Mouse (Mus musculus) liver, embryonic 11.5 days (tissue): ENCODE data around the gene Gm973. TPM values are rescaled to one million over a fixed set of nuclear protein-coding genes. Genes with fewer than 3 reads are reported as not detected.

ENCODE experiments used
- ATAC-seq: fragments of 200-750 bp; cut with Nextera tagmentation; replicated peaks from 2 replicates; pipeline ENCODE4 v1.8.0; 2017; ENCODE audit warnings: moderate number of reproducible peaks, mild to moderate bottlenecking, moderate TSS enrichment, moderate library complexity; ENCODE audit not compliant: low FRiP score
- DNase-seq: peaks from one replicate; pipeline ENCODE4 v3.0.0-alpha.2; 2017; ENCODE audit warnings: low spot score
- H3K27ac ChIP-seq: fragments of 300-500 bp; sonication (generic); 2 replicates; pipeline ENCODE4 v1.5.1; 2014; ENCODE audit warnings: mild to moderate bottlenecking, low read depth, low read length, control low read depth
- H3K27me3 ChIP-seq: fragments of 300-500 bp; sonication (generic); replicated peaks from 2 replicates; pipeline ENCODE4 v1.6.1; 2014; ENCODE audit warnings: low read length, mixed read lengths; ENCODE audit not compliant: control insufficient read depth, insufficient read depth
- H3K36me3 ChIP-seq: fragments of 300-500 bp; sonication (generic); 2 replicates; pipeline ENCODE4 v1.6.1; 2014; ENCODE audit warnings: mild to moderate bottlenecking, low read length, moderate library complexity, mixed read lengths; ENCODE audit not compliant: control insufficient read depth, insufficient read depth
- H3K4me1 ChIP-seq: fragments of 300-500 bp; sonication (generic); replicated peaks from 2 replicates; pipeline ENCODE4 v1.6.1; 2014; ENCODE audit warnings: low read length, mixed read lengths; ENCODE audit not compliant: control insufficient read depth, insufficient read depth
- H3K4me2 ChIP-seq: fragments of 300-500 bp; sonication (generic); 2 replicates; pipeline ENCODE4 v1.6.1; 2014; ENCODE audit warnings: mild to moderate bottlenecking, control low read depth, moderate library complexity
- H3K4me3 ChIP-seq: fragments of 300-500 bp; sonication (generic); 2 replicates; pipeline ENCODE4 v1.5.1; 2014; ENCODE audit warnings: low read depth, low read length, control low read depth
- H3K9ac ChIP-seq: fragments of 300-500 bp; sonication (generic); 2 replicates; pipeline ENCODE4 v1.6.1; 2014; ENCODE audit warnings: low read depth, low read length, control low read depth
- H3K9me3 ChIP-seq: fragments of 300-500 bp; sonication (generic); 2 replicates; pipeline ENCODE4 v1.6.1; 2016; ENCODE audit warnings: low read length, inconsistent platforms, mixed read lengths; ENCODE audit not compliant: control insufficient read depth
- WGBS: fragments of 180-500 bp; shearing (Covaris S2); extraction: QIAGEN DNeasy Blood & Tissue Kit; methylation state at CpG from one replicate; pipeline ENCODE4 v1.1.7; 2014; 5-methylcytosine and 5-hydroxymethylcytosine counted together
- polyA plus RNA-seq: library from polyadenylated mRNA; unstranded; fragments of >200 nt; fragmentation: Nextera tagmentation; extraction: Ambion mirVana; gene quantifications from 2 replicates; pipeline ENCODE4 v1.2.1, GENCODE M21; 2014

Gm973 gene
- polyA plus RNA-seq, 1 experiment from 2014 or later: 0.22 TPM

DNA sequence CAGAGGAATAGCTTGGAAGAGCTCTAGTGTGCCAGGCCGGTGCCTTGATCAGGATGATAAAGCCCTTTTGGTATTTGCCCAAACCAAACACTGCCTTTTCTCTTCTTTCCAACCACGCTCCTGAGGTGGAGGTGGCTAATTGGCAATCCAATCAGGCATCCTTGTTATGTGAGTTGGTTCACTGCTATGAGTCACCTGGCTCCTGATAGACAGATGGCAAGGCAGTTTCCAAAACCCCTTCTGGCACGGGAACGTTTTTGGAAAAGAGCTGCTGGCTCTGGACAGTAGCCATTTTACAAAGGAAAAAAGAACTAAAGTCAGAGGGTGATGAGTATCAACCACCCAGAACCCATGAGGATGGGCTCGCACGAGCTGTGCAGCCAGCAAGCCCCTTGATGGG lies 50.9 kb downstream of the Gm973 start:
- Histone ChIP-seq H3K27me3 (no peaks in the 10 kb centered on the region; the same call in 1 of the 2 replicates), H3K9ac (no peak overlapping the region), H3K4me1 (no peaks in the 10 kb centered on the region), H3K4me3 (no peak overlapping the region), H3K9me3 (no peaks in the 10 kb centered on the region), H3K27ac (no peak overlapping the region), H3K36me3 (no peaks in the 10 kb centered on the region), H3K4me2 (no peak overlapping the region)
- WGBS: 71% methylated on average over 6 of the region's 6 CpGs
- DNase-seq (peak; percentile 26), ATAC-seq (no peak)

DNA sequence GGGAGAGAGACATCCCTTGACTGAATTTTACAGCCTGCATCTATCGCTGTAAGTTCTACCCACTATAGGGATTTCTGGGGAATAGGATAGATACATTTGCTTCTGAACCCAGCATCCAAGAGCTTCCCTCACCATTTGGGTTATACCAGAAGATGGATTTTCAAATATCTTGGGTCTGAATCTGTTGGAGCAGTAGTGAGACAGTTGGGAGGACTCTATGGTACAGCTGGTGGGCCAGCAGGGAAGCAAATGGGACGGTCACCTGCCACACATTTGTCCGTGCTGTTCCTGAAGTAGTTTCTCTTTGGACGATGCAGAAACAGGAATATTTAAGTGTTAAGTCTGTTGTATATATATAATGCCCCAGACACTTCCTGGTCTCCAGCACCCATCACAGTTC lies 51.5 kb downstream of the Gm973 start:
- no peaks in the 10 kb centered on the region for H3K36me3 ChIP-seq
- H3K4me2 ChIP-seq: no peak overlapping the region
- no peaks in the 10 kb centered on the region for H3K9me3 ChIP-seq
- no peak overlapping the region for H3K9ac ChIP-seq
- no peaks in the 10 kb centered on the region for H3K4me1 ChIP-seq
- DNase-seq (no peak), ATAC-seq (no peak)
- WGBS: 84% methylated on average over 4 of the region's 4 CpGs
- no peak overlapping the region for H3K27ac ChIP-seq
- no peak overlapping the region for H3K4me3 ChIP-seq
- H3K27me3 ChIP-seq: no peaks in the 10 kb centered on the region; the same call in 1 of the 2 replicates

DNA sequence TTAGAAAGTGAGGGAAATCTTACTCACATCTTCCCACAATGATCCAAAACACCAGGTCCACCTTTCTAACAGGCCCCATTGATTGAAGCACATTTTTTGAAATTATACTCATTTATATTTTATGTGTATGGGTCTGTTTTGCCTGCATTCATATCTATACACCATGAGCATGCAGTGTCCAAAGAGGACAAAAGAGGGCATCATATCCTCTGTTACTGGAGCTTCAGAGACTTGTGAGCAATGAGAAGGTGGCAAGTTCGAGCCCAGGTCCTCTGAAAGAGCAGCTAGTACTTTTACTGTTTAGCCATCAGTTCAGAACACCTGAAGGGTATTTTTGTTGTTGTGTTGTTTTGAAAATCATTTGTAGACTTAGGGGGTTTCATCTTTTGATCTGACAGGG lies 52.2 kb downstream of the Gm973 start:
- no peak for DNase-seq
- Histone ChIP-seq H3K9ac (no peak overlapping the region), H3K27me3 (no peaks in the 10 kb centered on the region; the same call in 1 of the 2 replicates), H3K4me1 (no peaks in the 10 kb centered on the region), H3K4me2 (no peak overlapping the region), H3K9me3 (no peaks in the 10 kb centered on the region), H3K36me3 (no peaks in the 10 kb centered on the region), H3K4me3 (no peak overlapping the region), H3K27ac (no peak overlapping the region)
- WGBS: 83% methylated on average over 1 of the region's 1 CpGs
- ATAC-seq: no peak

DNA sequence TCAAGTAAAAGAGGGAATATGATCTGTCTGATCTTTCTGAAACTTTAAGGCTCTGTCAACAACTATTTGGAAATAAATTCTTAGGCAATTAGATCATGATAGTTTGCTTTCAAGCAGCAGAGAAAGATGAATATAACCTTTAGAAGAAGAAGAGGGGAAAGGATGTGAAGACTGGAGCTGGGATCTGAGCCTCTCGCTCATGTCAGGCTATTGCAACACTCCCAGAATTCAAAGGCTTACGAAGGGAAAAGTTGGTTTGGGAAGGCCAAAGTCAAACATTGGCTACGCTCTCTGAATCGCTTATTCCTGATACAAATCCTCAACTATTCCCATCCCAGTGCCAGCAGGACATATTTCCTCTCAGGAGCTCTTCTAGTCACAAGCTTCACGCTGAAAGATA lies 53.2 kb downstream of the Gm973 start:
- H3K36me3 ChIP-seq: no peaks in the 10 kb centered on the region
- no peak overlapping the region for H3K27ac ChIP-seq
- no peak overlapping the region for H3K9ac ChIP-seq
- H3K27me3 ChIP-seq: no peaks in the 10 kb centered on the region; the same call in 1 of the 2 replicates
- DNase-seq: no peak
- no peak overlapping the region for H3K4me3 ChIP-seq
- H3K9me3 ChIP-seq: no peaks in the 10 kb centered on the region
- no peak for ATAC-seq
- 78% methylated on average over 5 of the region's 5 CpGs for WGBS
- no peak overlapping the region for H3K4me2 ChIP-seq
- no peaks in the 10 kb centered on the region for H3K4me1 ChIP-seq

DNA sequence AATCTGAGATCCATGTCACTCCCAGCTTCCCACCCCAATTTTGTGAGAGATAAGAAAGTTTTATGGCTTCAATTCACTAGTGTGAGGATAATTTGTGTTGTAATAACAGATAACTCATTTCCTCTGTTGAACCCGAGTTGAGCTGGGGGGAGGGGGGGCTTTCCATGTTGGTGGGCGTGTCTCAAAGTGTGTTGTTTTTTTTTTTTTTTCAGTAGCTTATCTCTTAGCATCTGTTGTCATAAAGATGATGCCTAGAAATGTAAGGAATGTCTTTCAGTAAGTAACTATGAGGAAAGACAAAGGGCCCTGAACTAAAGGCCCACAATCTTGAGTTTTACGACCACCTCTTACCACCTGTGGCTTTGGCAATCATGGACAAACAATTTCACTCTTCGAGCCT lies 54.7 kb downstream of the Gm973 start:
- DNase-seq (no peak), ATAC-seq (no peak)
- no peak overlapping the region for H3K9ac ChIP-seq
- H3K4me1 ChIP-seq: no peaks in the 10 kb centered on the region; the same call in 1 of the 2 replicates
- no peak overlapping the region for H3K27ac ChIP-seq
- H3K9me3 ChIP-seq: no peaks in the 10 kb centered on the region
- WGBS: 64% methylated on average over 4 of the region's 4 CpGs
- no peak overlapping the region for H3K4me3 ChIP-seq
- H3K4me2 ChIP-seq: no peak overlapping the region
- H3K36me3 ChIP-seq: no peaks in the 10 kb centered on the region
- no peaks in the 10 kb centered on the region; the same call in 1 of the 2 replicates for H3K27me3 ChIP-seq

DNA sequence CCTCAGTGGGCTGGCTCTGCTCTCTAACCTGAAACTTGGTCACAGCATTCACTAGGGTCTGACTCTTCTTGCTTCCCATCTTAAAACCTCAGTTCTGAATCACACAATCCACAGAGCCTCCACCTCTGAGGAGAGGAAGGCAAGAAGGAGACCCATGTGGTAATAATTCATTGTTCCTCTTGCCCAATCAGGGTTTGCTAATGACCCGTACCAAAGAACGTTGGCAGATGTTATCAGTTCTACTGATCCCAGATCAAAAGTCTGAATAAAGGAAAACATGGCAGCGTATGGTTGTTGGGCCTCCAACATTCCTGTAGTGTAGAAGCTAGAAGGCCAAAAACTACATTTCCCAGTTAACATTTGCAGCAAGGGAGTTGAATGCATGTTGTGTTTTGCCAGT lies 55.4 kb downstream of the Gm973 start:
- Histone ChIP-seq H3K27me3 (no peaks in the 10 kb centered on the region; the same call in 1 of the 2 replicates), H3K4me2 (no peak overlapping the region), H3K4me3 (no peak overlapping the region), H3K27ac (no peak overlapping the region), H3K36me3 (no peaks in the 10 kb centered on the region), H3K9me3 (no peaks in the 10 kb centered on the region), H3K4me1 (no peaks in the 10 kb centered on the region; the same call in 1 of the 2 replicates), H3K9ac (no peak overlapping the region)
- no peak for DNase-seq
- WGBS: 77% methylated on average over 3 of the region's 3 CpGs
- ATAC-seq: no peak

DNA sequence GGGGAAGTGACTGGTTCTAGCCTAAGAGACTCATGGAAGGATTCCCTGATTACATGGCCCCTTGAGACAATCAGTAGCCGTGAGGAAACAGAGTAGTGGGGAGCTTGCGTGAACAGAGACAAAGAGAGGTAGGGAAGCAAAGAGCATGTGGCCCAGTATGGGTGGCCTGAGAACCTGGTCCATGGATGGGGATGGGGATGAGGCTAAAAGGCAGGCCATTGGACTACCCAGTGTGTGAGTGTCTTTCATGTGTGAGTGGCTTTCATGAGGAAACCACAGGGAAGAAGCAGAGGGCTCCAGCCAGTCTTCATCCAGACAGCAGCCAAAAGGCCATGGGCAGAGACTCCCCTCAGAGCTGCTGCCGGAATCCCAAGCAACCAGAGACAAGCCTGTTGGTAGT lies 57.8 kb downstream of the Gm973 start:
- no peak for ATAC-seq
- DNase-seq: no peak
- Histone ChIP-seq H3K9me3 (no peaks in the 10 kb centered on the region), H3K9ac (no peak overlapping the region), H3K4me1 (no peaks in the 10 kb centered on the region; the same call in 1 of the 2 replicates), H3K4me2 (no peak overlapping the region), H3K36me3 (no peaks in the 10 kb centered on the region), H3K27me3 (no peaks in the 10 kb centered on the region), H3K27ac (no peak overlapping the region), H3K4me3 (no peak overlapping the region)
- WGBS: 74% methylated on average over 3 of the region's 3 CpGs

DNA sequence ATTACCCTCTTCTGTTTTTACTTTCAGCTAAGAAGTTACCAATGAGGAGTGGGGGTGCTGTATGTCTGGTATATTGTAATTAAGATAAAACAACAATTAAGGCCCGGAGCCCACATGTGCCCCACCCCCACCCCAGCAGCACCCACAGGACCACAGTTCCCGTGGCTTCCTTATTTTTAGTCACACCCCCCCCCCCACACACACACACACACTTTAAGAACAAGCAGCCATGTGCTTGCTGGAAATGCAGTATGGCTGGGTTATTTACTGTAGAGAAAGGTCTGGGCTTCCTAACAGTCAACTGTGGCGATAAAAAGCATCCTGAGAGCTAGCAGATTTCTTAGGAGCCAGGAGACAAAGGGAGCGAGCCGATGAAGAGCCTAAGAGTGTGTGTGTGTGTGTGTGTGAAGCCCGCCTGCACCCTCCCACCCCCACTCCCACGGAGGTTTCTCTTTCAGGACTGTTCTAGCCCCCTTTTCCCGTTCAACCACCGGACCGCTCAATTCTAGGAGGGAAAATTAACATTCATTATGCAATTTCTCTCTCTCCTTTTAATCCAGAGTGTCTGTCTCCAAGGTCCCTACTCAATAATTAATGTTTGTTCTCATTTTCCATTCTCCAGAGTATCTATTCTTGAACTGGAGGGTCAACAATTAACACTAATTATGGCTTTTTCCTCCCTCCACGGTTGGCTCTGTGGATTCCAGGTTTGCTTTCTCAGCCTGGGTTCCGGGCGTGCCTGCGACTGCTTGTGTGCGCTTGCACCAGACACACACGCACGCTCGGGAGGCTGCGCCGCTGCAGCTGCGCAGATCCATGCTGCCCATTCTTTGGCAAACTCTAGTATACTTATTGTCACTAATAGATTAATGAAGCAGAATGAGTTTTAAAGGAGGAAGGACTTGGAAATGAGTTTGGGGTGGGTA lies 58.5 kb downstream of the Gm973 start:
- 55% methylated on average over 21 of the region's 21 CpGs for WGBS
- Histone ChIP-seq H3K9me3 (no peaks in the 10 kb centered on the region), H3K4me3 (no peak overlapping the region), H3K4me2 (peak overlapping the region; percentile 26; the same call in 1 of the 2 replicates), H3K4me1 (no peaks in the 10 kb centered on the region; the same call in 1 of the 2 replicates), H3K36me3 (no peaks in the 10 kb centered on the region), H3K9ac (no peak overlapping the region), H3K27me3 (no peaks in the 10 kb centered on the region), H3K27ac (no peak overlapping the region)
- ATAC-seq: no peak
- DNase-seq: no peak

DNA sequence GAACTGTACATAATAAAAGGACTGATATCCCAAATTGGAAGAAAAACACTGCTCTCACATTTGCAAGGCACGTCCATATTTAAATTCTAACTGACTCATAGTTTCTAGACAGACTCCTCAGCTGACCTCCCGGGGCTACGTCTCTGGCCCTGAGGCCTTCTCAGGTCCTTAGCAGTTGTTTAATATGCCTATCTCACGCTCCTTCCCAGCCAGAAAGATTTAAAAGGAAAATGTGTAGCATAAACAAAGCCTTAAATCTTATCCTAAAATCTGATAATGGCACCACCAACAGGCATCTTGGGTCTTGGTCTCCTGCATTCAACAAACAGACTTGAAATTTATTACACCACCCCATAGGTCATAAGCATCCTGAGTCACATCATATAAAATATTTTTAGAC lies 62.7 kb downstream of the Gm973 start:
- no peak overlapping the region for H3K9ac ChIP-seq
- no peak overlapping the region for H3K27ac ChIP-seq
- ATAC-seq (no peak), DNase-seq (no peak)
- H3K4me2 ChIP-seq: no peak overlapping the region
- 51% methylated on average over 4 of the region's 4 CpGs for WGBS
- H3K27me3 ChIP-seq: no peaks in the 10 kb centered on the region; the same call in 1 of the 2 replicates
- H3K9me3 ChIP-seq: no peaks in the 10 kb centered on the region
- peaks cover 10% of the 10 kb centered on the region; the same call in 1 of the 2 replicates for H3K4me1 ChIP-seq
- no peaks in the 10 kb centered on the region for H3K36me3 ChIP-seq
- H3K4me3 ChIP-seq: no peak overlapping the region
